Mouse (Mus musculus) midbrain, embryonic 10.5 days (tissue): ENCODE results near the gene 3110018I06Rik. TPM values are rescaled to one million over a fixed set of nuclear protein-coding genes. Genes with fewer than 3 reads are reported as not detected.

Source experiments
- DNase-seq: peaks from one replicate; pipeline ENCODE4 v3.0.0-alpha.2; 2017; ENCODE audit warnings: low spot score
- H3K27ac ChIP-seq: fragments of 300-500 bp; sonication (generic); replicated peaks from 2 replicates; pipeline ENCODE4 v1.5.1; 2016; ENCODE audit warnings: mild to moderate bottlenecking
- H3K27me3 ChIP-seq: fragments of 300-500 bp; sonication (generic); 2 replicates; pipeline ENCODE4 v1.6.1; 2016; ENCODE audit warnings: low read depth, mild to moderate bottlenecking; ENCODE audit not compliant: poor library complexity, severe bottlenecking
- H3K36me3 ChIP-seq: fragments of 300-500 bp; sonication (generic); 2 replicates; pipeline ENCODE4 v1.6.1; 2016; ENCODE audit warnings: mild to moderate bottlenecking, moderate library complexity
- H3K4me1 ChIP-seq: fragments of 300-500 bp; sonication (generic); 2 replicates; pipeline ENCODE4 v1.6.1; 2016
- H3K4me3 ChIP-seq: fragments of 300-500 bp; sonication (generic); 2 replicates; pipeline ENCODE4 v1.5.1; 2016; ENCODE audit warnings: mild to moderate bottlenecking, moderate library complexity
- H3K9me3 ChIP-seq: fragments of 300-500 bp; sonication (generic); replicated peaks from 2 replicates; pipeline ENCODE4 v1.6.1; 2016; ENCODE audit warnings: mild to moderate bottlenecking
- WGBS: fragments of 180-500 bp; shearing (Covaris S2); methylation state at CpG from one replicate; pipeline ENCODE4 v1.1.7; 2016; 5-methylcytosine and 5-hydroxymethylcytosine counted together
- polyA plus RNA-seq: library from polyadenylated mRNA; unstranded; fragments of >200 nt; fragmentation: Nextera tagmentation; extraction: Ambion mirVana; gene quantifications from 2 replicates; pipeline ENCODE4 v1.2.1, GENCODE M21; 2016

Gene 3110018I06Rik
- polyA plus RNA-seq, 1 experiment from 2014 or later, result not detected

GRCm38 (mm10) chr12:107520941-107521340, 32.5 kb downstream of the 3110018I06Rik start:
- Histone ChIP-seq H3K36me3 (no peaks in the 10 kb centered on the region), H3K4me3 (no peak overlapping the region), H3K4me1 (peaks cover 17% of the 10 kb centered on the region), H3K9me3 (no peaks in the 10 kb centered on the region), H3K27ac (no peak overlapping the region), H3K27me3 (no peaks in the 10 kb centered on the region)
- 92% methylated on average over 3 of the region's 3 CpGs for WGBS
- DNase-seq, result no peak

- WGBS, result 67% methylated on average over 1 of the region's 1 CpGs
- Histone ChIP-seq H3K4me1 (no peaks in the 10 kb centered on the region), H3K27ac (no peak overlapping the region), H3K27me3 (no peaks in the 10 kb centered on the region), H3K9me3 (no peaks in the 10 kb centered on the region), H3K4me3 (no peak overlapping the region), H3K36me3 (no peaks in the 10 kb centered on the region)
- DNase-seq, result no peak
Measured at GRCm38 (mm10) chr12:107528346-107528880, 40.0 kb downstream of the 3110018I06Rik start.

- H3K4me3 ChIP-seq, result no peak overlapping the region
- no peak overlapping the region for H3K27ac ChIP-seq
- H3K36me3 ChIP-seq, result no peaks in the 10 kb centered on the region
- no peaks in the 10 kb centered on the region for H3K4me1 ChIP-seq
- no peaks in the 10 kb centered on the region for H3K9me3 ChIP-seq
- DNase-seq, result no peak
- no peaks in the 10 kb centered on the region for H3K27me3 ChIP-seq
- 94% methylated on average over 7 of the region's 7 CpGs for WGBS
Measured at GRCm38 (mm10) chr12:107532871-107533270, 44.4 kb downstream of the 3110018I06Rik start.
